Mouse (Mus musculus) right cerebral cortex, postnatal 4 days (tissue): ENCODE results near the gene Smarca4.

Source experiments
- DNase-seq: peaks from one replicate; pipeline ENCODE4 v3.0.0-alpha.2; 2022

Smarca4 gene

GRCm38 (mm10) chr9:21725224-21726121 is 109.5 kb downstream of the Smarca4 start:
- DNase-seq, result no peak

DNA sequence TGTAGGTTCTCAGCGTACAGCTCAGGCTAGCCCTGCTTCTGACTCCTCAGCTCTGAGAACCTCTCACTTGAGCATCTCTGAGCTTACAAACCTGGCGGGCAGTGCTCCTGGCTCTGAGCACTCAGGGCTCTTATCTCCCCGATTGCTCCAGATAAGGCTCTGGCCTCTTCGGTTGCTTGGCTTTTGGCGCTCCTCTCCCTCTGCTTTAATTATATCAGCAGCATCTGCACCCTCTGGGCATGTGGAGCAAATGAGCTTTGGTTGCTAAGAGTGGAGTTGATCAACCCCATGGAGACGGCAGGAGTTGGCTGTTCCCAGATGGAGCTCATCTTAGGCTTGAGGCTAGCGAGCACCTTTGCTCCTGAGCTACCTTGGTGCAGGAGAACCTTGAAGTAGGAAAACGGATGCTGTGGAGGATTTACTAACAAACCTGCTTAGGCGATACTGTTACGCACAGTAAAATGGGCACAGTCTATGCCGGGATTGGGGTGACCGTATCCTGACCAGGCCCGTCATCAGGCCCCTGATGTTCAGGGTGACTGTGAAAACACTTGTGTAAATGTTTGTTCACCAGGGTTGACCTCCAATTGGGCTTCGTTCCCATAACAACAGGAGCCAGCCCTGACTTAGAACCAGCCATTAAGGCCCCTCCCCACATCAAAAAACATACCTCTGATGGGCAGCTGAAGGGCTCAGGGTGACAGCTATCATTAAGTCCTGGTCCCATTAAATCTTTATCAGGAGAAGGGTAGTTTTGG is 110.4 kb downstream of the Smarca4 start:
- no peak for DNase-seq

GRCm38 (mm10) chr9:21728261-21728832 is 112.4 kb downstream of the Smarca4 start:
- no peak for DNase-seq

DNA sequence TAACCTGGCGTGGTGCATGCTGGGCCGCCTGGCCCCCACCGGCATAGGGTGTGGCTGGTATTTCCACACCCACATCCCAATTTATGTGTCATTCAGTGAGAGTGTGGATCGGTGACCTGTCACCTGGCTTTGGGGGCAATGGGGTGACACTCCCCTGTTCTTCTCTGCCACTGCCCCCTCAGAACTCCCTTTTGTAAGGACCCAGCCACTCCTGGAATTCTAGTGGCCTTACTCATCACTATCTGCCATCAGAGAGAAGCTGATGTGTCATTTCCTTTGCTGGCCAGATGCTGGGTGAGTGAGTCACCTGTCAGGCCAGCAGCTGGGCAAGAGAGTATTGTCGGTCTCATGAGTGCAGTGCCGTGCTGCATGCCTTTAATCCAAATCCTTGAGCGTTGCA is 113.3 kb downstream of the Smarca4 start:
- DNase-seq, result no peak

DNA sequence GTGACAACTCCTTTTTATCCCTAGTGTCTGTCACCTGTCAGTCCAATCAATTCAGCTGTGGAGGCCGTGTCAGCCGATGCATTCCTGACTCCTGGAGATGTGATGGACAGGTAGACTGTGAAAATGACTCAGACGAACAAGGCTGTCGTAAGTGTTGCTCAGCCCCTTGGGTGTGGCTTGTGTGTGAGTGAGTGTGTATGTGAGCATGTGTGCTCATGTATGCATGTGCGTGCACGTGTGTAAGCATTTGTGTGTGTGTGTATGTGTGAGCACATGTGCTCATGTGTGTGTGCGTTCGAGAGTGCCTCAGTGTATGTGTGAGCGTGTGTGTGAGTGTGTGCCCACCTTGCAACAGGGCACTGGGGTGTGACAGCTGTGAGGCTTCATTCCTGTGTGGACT is 116.3 kb downstream of the Smarca4 start:
- DNase-seq, result no peak

DNA sequence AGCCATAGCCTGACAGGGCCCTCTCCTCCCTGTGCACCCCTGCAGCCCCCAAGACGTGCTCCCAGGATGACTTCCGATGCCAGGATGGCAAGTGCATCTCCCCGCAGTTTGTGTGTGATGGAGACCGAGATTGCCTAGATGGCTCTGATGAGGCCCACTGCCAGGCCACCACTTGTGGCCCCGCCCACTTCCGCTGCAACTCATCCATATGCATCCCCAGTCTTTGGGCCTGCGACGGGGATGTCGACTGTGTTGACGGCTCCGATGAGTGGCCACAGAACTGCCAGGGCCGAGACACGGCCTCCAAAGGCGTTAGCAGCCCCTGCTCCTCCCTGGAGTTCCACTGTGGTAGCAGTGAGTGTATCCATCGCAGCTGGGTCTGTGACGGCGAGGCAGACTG is 117.5 kb downstream of the Smarca4 start:
- no peak for DNase-seq

DNA sequence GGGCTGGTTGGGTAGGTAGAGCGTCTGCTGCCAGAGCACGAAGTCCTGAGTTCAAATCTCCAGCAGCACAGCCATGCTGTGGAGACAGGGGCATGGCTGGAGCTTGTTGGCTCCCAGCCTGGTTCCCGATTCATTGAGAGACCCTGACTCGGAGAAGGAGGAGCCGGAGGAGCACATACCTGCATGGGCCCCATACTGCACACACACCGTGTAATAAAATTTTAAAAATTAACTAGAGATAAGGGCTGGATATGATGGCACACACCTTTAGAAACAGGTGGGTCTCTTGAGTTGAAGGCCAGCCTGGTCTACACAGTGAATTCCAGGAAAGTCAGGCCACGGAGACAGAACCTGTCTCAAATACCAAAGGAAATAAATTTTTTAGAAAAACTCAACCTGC is 118.0 kb downstream of the Smarca4 start:
- DNase-seq, result no peak

- no peak for DNase-seq
Measured at GRCm38 (mm10) chr9:21735126-21735525, 119.2 kb downstream of the Smarca4 start.

DNA sequence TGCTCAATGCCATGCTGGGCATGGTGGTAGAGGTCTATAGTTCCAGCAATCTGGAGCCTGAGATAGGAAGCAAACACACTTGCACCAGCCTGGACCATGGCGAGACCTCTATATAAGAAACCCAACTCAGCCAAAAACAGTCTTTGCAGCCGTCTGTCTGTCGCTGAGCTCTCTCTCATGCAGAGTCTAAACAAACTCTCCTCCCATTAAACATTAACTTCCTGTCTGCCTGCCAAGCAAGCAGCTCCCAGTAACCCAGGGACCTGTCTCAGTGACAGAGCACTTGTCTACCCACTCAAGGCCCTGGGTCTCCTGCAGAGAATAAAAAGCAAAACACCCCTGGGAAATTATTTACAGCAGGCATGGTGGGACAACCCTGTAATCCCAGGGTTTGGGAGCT is 120.6 kb downstream of the Smarca4 start:
- no peak for DNase-seq

- no peak for DNase-seq
Measured at GRCm38 (mm10) chr9:21737188-21737587, 121.2 kb downstream of the Smarca4 start.

- no peak for DNase-seq
Measured at GRCm38 (mm10) chr9:21738776-21739175, 122.8 kb downstream of the Smarca4 start.

DNA sequence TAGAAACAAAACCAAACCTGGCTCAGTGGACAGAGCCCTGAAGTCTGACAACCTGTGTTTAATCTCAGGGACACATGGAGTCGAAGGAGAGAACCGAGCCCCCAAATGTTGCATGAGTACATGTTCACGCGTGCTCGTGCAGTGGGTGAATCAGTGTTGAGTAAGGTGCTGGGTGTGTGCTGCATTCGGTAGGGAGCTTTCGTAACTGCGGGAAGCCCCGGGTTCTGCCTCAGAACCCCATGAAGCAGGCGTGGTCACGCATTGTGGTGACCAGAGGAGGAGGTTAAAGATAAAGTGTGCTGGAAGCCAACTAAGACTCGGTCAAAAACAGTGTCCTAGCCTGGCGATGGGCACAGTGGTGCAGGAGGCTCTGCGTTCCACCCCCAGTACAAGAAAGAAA is 124.5 kb downstream of the Smarca4 start:
- no peak for DNase-seq

DNA sequence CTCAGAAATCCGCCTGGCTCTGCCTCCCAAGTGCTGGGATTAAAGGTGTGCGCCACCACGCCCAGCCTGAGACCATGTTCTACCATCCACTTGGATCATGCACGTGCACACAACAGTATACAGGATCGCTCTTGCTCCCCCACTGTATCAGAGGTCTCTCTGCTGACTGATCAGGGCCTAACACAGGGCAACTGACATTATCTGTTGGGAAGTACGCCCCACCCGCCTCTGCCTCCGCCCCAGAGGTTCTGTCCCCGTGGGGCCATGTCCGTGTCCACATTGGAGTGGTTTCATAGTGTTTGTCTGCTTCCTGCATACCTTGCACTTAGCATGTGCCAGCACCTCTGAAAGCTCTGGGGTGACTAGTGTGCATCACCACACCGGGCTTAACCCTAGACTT is 125.5 kb downstream of the Smarca4 start:
- no peak for DNase-seq

GRCm38 (mm10) chr9:21747238-21747774 is 131.3 kb downstream of the Smarca4 start:
- DNase-seq, result no peak

GRCm38 (mm10) chr9:21748033-21748432 is 132.1 kb downstream of the Smarca4 start:
- DNase-seq, result peak; percentile 42

DNA sequence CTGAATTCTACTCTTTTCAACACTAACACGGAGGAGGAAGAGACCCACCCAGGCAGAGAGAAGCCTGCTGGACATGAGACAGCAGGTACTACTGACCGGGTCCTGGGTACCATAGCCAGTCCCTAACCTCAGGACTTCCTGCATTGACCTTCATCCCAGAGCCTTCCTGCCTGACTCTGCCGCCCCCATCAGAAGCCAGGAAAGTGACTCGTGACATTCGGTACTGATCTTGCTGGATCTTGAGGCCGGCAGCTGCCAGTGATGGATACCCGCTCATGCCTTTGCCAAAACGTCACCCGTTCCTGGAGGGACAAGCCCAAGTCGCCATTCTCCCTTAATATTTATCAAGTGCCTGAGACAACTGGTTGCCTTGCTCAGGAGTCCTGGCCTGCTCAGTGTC is 132.5 kb downstream of the Smarca4 start:
- DNase-seq, result no peak

DNA sequence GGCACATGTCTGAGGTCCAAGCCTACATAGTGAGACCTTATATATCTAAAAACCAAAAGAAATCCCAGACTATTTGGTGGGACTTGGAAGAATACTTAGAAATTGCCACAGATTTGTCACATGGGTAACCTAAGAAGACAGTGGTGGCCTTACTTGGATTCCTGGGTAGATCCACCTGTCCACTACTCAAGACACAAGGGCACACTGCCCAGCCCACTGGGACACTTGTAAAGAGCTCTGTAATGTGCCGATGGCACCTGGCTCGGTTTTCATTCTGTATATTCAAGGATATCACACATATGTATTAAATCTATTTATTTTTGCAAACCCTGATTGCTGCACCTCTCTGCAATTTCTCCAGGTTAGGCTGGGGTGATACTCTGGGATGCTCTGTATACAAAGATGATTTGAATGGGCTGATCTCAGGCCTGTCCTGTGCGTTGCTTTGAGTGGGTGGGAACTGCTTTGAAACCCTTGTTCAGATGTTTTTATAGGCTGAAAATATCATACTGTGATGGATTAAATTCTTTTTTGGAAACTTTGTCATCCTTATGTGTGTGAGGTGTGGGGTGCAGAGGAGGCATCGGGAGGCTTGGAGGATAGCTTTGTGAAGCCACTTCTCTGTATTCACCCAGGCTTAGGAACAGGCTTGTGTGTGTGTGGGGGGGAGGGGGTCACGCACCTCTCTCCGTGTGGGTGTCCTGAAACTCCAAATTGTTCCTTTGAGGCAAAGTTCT is 133.6 kb downstream of the Smarca4 start:
- no peak for DNase-seq

- no peak for DNase-seq
Measured at GRCm38 (mm10) chr9:21750370-21750769, 134.4 kb downstream of the Smarca4 start.

DNA sequence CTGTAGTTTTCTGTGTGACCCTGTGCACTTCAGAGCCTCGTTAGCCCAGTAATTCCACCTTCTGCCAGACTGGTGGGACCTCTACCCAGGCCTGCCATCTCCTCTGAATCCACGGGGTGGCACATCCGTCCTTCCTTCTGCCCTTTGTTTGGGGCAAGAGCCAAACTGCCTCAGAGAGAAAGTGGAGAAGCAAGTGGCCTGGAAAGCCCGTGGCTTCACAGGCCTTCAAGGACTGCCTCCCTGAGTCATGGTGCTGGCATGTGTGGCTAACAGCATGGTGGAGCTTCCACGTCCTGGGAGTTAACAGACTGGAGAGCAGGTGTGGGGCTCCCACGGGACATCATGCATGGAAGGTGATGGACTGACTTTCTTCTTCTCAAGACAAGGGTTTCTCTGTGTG is 135.4 kb downstream of the Smarca4 start:
- DNase-seq, result no peak

GRCm38 (mm10) chr9:21752252-21752792 is 136.4 kb downstream of the Smarca4 start:
- DNase-seq, result no peak
